Mouse (Mus musculus): Measurements from ENCODE around the gene Lmtk2. TPM values are rescaled to one million over a fixed set of nuclear protein-coding genes. Genes with fewer than 3 reads are reported as not detected.

The Lmtk2 gene
- polyA plus RNA-seq, 1 experiment from 2014 or later: 6.5 TPM

Other genes with a start within 250 kb of the Lmtk2 start
- gene Ankrd61, start 202.8 kb upstream of the Lmtk2 start, polyA plus RNA-seq (2015; fragmentation: Nextera tagmentation; extraction: Ambion mirVana): 0.29 and 0.31 TPM in 2 replicates
- gene Aimp2, start 190.6 kb upstream of the Lmtk2 start, polyA plus RNA-seq (2015; fragmentation: Nextera tagmentation; extraction: Ambion mirVana): 92.1 and 95.8 TPM in 2 replicates
- gene Pms2, start 190.5 kb upstream of the Lmtk2 start, polyA plus RNA-seq (2015; fragmentation: Nextera tagmentation; extraction: Ambion mirVana): 21.4 and 21.5 TPM in 2 replicates
- 0.90 TPM in 1 of 2 replicates, not detected in the other for gene Gm42421, start 172.3 kb upstream of the Lmtk2 start, polyA plus RNA-seq (2015; fragmentation: Nextera tagmentation; extraction: Ambion mirVana)
- 0.45 and 0.94 TPM in 2 replicates for gene Rsph10b, start 167.4 kb upstream of the Lmtk2 start, polyA plus RNA-seq (2015; fragmentation: Nextera tagmentation; extraction: Ambion mirVana)
- gene Ccz1, start 85.6 kb upstream of the Lmtk2 start, polyA plus RNA-seq (2015; fragmentation: Nextera tagmentation; extraction: Ambion mirVana): 72.5 and 79.7 TPM in 2 replicates
- 0.43 TPM in 1 of 2 replicates, not detected in the other for gene Ocm, start 73.8 kb upstream of the Lmtk2 start, polyA plus RNA-seq (2015; fragmentation: Nextera tagmentation; extraction: Ambion mirVana)
- 21.3 and 23.0 TPM in 2 replicates for gene Bhlha15, start 89.8 kb downstream of the Lmtk2 start, polyA plus RNA-seq (2015; fragmentation: Nextera tagmentation; extraction: Ambion mirVana)
- 24.7 and 25.4 TPM in 2 replicates for gene Tecpr1, start 123.2 kb downstream of the Lmtk2 start, polyA plus RNA-seq (2015; fragmentation: Nextera tagmentation; extraction: Ambion mirVana)
- gene Bri3, start 144.0 kb downstream of the Lmtk2 start, polyA plus RNA-seq (2015; fragmentation: Nextera tagmentation; extraction: Ambion mirVana): 88.0 and 93.6 TPM in 2 replicates

Data from stomach, embryonic 16.5 days (tissue).